Mouse (Mus musculus): Measurements from ENCODE around the gene Themis2. TPM values are rescaled to one million over a fixed set of nuclear protein-coding genes. Genes with fewer than 3 reads are reported as not detected.

The Themis2 gene
- 0.86 and 1.2 TPM in 2 replicates for polyA plus RNA-seq (2016; fragmentation: Nextera tagmentation; extraction: Ambion mirVana)

- Histone ChIP-seq H3K9me3 (replicated peaks) (no peaks in the 10 kb centered on the region), H3K36me3 (no peaks in the 10 kb centered on the region), H3K27me3 (ENCODE audit: low read depth, poor library complexity, severe bottlenecking) (peaks cover 29% of the 10 kb centered on the region), H3K4me3 (peak within 1 kb of the TSS; percentile 52), H3K27ac (replicated peaks) (no peak within 1 kb of the TSS), H3K4me1 (peaks cover 15% of the 10 kb centered on the region)
- DNase-seq (ENCODE audit: low spot score): peak; percentile 74
- whole genome bisulfite sequencing: 3% methylated on average over 21 of the region's 21 CpGs
These were observed at the start of gene Themis2 for GRCm38 (mm10) chr4:132796196-132796886. Themis2 (minus strand) TSS chr4:132796387.

- peaks cover 29% of the 10 kb centered on the region for H3K36me3 ChIP-seq
- H3K27ac ChIP-seq (replicated peaks): peak overlapping the region; percentile 94
- DNase-seq (ENCODE audit: low spot score): no peak
- 85% methylated on average over 1 of the region's 1 CpGs for WGBS
- H3K4me1 ChIP-seq: peaks cover 18% of the 10 kb centered on the region
- H3K4me3 ChIP-seq: peak overlapping the region; percentile 98
- no peaks in the 10 kb centered on the region for H3K9me3 ChIP-seq (replicated peaks)
- no peaks in the 10 kb centered on the region for H3K27me3 ChIP-seq (ENCODE audit: low read depth, poor library complexity, severe bottlenecking)
These were observed 47.5 kb upstream of the Themis2 start for GRCm38 (mm10) chr4:132843705-132844071.

- WGBS: 2% methylated on average over 40 of the region's 40 CpGs
- H3K36me3 ChIP-seq: peaks cover 33% of the 10 kb centered on the region
- peaks cover 18% of the 10 kb centered on the region for H3K4me1 ChIP-seq
- peak; percentile 94 for DNase-seq (ENCODE audit: low spot score)
- H3K27ac ChIP-seq (replicated peaks): peak within 1 kb of the TSS; percentile 94
- H3K9me3 ChIP-seq (replicated peaks): no peaks in the 10 kb centered on the region
- no peaks in the 10 kb centered on the region for H3K27me3 ChIP-seq (ENCODE audit: low read depth, poor library complexity, severe bottlenecking)
- peak within 1 kb of the TSS; percentile 98 for H3K4me3 ChIP-seq
These were observed 47.0 kb upstream of the Themis2 start, which contains the start of gene Ppp1r8 for GRCm38 (mm10) chr4:132842970-132843704. Ppp1r8 (minus strand) TSS chr4:132843169.

- Histone ChIP-seq H3K36me3 (peaks cover 38% of the 10 kb centered on the region), H3K4me3 (peak overlapping the region; percentile 98), H3K27ac (replicated peaks) (peak overlapping the region; percentile 94), H3K4me1 (peaks cover 18% of the 10 kb centered on the region), H3K27me3 (ENCODE audit: low read depth, poor library complexity, severe bottlenecking) (no peaks in the 10 kb centered on the region), H3K9me3 (replicated peaks) (no peaks in the 10 kb centered on the region)
- DNase-seq (ENCODE audit: low spot score): peak; percentile 55
- under 1% methylated on average over 30 of the region's 30 CpGs for WGBS
These were observed 46.2 kb upstream of the Themis2 start for GRCm38 (mm10) chr4:132842281-132842906.

DNA sequence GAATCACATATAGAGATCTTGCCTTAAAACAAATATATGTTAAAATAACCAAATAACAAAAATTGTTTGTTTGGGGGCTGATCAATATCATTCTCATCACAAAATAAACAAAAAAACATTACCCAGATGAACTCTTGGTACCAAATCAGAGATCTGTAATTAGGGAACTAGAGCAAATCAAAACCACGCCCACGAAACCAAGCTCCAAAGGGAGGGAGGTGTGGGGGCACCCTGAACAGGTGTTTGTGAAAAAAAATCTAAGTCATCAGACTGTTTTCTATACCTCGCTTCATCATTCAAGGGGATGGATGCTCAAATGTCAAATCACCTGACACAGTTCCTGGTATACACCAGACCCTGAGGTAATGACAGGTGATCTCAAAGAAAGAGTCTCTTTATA lies 45.3 kb upstream of the Themis2 start:
- H3K27me3 ChIP-seq (ENCODE audit: low read depth, poor library complexity, severe bottlenecking): no peaks in the 10 kb centered on the region
- H3K9me3 ChIP-seq (replicated peaks): no peaks in the 10 kb centered on the region
- peak overlapping the region; percentile 98 for H3K4me3 ChIP-seq
- peak overlapping the region; percentile 94 for H3K27ac ChIP-seq (replicated peaks)
- DNase-seq (ENCODE audit: low spot score): no peak
- peaks cover 47% of the 10 kb centered on the region for H3K36me3 ChIP-seq
- WGBS: 91% methylated on average over 3 of the region's 3 CpGs
- H3K4me1 ChIP-seq: peaks cover 18% of the 10 kb centered on the region

GRCm38 (mm10) chr4:132823614-132824366 lies 27.6 kb upstream of the Themis2 start:
- peaks cover 51% of the 10 kb centered on the region for H3K36me3 ChIP-seq
- WGBS: 72% methylated on average over 8 of the region's 8 CpGs
- no peak overlapping the region for H3K4me3 ChIP-seq
- no peaks in the 10 kb centered on the region for H3K4me1 ChIP-seq
- H3K9me3 ChIP-seq (replicated peaks): peaks cover 17% of the 10 kb centered on the region
- no peaks in the 10 kb centered on the region for H3K27me3 ChIP-seq (ENCODE audit: low read depth, poor library complexity, severe bottlenecking)
- DNase-seq (ENCODE audit: low spot score): peak; percentile 67
- H3K27ac ChIP-seq (replicated peaks): no peak overlapping the region

DNA sequence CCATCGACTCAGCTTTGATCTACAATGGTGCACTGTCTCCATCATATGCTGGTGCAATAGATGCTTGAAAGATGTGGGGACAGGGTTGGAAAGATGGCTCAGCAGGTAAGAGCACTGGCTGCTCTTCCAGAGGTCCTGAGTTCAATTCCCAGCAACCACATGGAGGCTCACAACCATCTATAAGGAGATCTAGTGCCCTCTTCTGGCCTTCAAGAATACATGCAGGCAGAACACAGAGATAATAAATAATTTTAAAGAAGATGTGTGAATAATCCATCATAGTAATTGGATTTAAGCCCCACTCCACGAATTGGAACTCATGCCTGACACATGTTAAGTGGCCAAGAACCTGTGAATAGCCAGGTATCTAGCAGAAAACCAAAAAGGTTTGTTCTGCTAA lies 22.3 kb upstream of the Themis2 start:
- H3K9me3 ChIP-seq (replicated peaks): peaks cover 13% of the 10 kb centered on the region
- H3K4me1 ChIP-seq: no peaks in the 10 kb centered on the region
- H3K27ac ChIP-seq (replicated peaks): no peak overlapping the region
- H3K27me3 ChIP-seq (ENCODE audit: low read depth, poor library complexity, severe bottlenecking): no peaks in the 10 kb centered on the region
- WGBS: 52% methylated on average over 2 of the region's 2 CpGs
- no peak for DNase-seq (ENCODE audit: low spot score)
- H3K36me3 ChIP-seq: no peaks in the 10 kb centered on the region
- no peak overlapping the region for H3K4me3 ChIP-seq

DNA sequence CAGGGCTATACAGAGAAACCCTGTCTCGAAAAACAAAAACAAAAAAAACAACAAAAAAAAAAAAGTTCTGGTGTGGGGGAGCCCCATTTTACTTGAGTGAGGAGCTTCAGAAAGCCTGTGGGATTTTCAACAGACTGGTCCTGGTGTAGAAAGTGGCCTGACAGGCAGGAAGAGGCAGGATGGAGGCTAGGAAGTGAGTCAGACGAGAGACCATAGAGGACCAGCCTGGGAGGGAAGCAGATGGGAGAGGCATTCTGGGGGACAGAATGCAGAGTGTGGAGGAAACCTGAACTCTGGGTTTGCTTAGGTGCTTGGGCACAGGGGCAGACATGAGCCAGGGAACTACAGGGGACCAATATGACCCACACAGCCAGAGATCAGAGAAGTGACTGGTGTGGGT lies 20.7 kb upstream of the Themis2 start:
- H3K27ac ChIP-seq (replicated peaks): no peak overlapping the region
- H3K27me3 ChIP-seq (ENCODE audit: low read depth, poor library complexity, severe bottlenecking): no peaks in the 10 kb centered on the region
- no peak overlapping the region for H3K4me3 ChIP-seq
- no peak for DNase-seq (ENCODE audit: low spot score)
- no peaks in the 10 kb centered on the region for H3K4me1 ChIP-seq
- peaks cover 13% of the 10 kb centered on the region for H3K9me3 ChIP-seq (replicated peaks)
- WGBS: 76% methylated on average over 2 of the region's 2 CpGs
- no peaks in the 10 kb centered on the region for H3K36me3 ChIP-seq

GRCm38 (mm10) chr4:132816404-132816803 lies 20.2 kb upstream of the Themis2 start:
- no peaks in the 10 kb centered on the region for H3K27me3 ChIP-seq (ENCODE audit: low read depth, poor library complexity, severe bottlenecking)
- H3K4me3 ChIP-seq: no peak overlapping the region
- no peaks in the 10 kb centered on the region for H3K36me3 ChIP-seq
- no peak overlapping the region for H3K27ac ChIP-seq (replicated peaks)
- H3K4me1 ChIP-seq: no peaks in the 10 kb centered on the region
- peaks cover 15% of the 10 kb centered on the region for H3K9me3 ChIP-seq (replicated peaks)
- WGBS: 84% methylated on average over 7 of the region's 7 CpGs
- no peak for DNase-seq (ENCODE audit: low spot score)

DNA sequence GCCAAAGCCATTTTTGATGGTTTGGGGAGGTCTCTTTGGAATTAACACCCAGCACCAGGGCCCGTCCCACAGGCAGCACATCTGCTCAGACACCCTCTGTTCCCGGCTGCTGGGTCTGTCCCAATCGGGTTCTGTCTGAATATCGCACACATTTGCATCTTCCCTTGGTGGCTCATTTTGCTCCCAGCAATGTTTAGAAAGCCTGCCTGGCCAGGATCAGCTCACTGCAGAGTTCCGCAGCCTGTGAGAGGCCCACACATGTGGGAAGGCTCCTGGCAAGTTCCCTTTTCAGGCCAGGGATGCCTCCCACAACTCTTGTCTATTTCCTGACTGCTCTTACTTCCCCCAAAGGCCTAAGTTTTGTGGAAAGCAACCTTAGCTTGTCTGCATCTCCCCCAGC lies 13.4 kb upstream of the Themis2 start:
- H3K36me3 ChIP-seq: no peaks in the 10 kb centered on the region
- no peaks in the 10 kb centered on the region for H3K4me1 ChIP-seq
- H3K27ac ChIP-seq (replicated peaks): no peak overlapping the region
- peaks cover 14% of the 10 kb centered on the region for H3K9me3 ChIP-seq (replicated peaks)
- no peak for DNase-seq (ENCODE audit: low spot score)
- no peak overlapping the region for H3K4me3 ChIP-seq
- H3K27me3 ChIP-seq (ENCODE audit: low read depth, poor library complexity, severe bottlenecking): no peaks in the 10 kb centered on the region
- 93% methylated on average over 5 of the region's 5 CpGs for WGBS

GRCm38 (mm10) chr4:132807771-132808641 lies 11.8 kb upstream of the Themis2 start:
- Histone ChIP-seq H3K27ac (replicated peaks) (no peak overlapping the region), H3K27me3 (ENCODE audit: low read depth, poor library complexity, severe bottlenecking) (no peaks in the 10 kb centered on the region), H3K4me3 (no peak overlapping the region), H3K4me1 (no peaks in the 10 kb centered on the region), H3K9me3 (replicated peaks) (peaks cover 14% of the 10 kb centered on the region), H3K36me3 (no peaks in the 10 kb centered on the region)
- no peak for DNase-seq (ENCODE audit: low spot score)
- 77% methylated on average over 5 of the region's 5 CpGs for WGBS
